Mouse (Mus musculus) hindbrain, embryonic 16.5 days (tissue): ENCODE results near the gene Tmem30b. TPM values are rescaled to one million over a fixed set of nuclear protein-coding genes. Genes with fewer than 3 reads are reported as not detected.
A peak's percentile ranks its signal among the peaks of the same experiment; 100 is the strongest.
"Not testable (repeated sequence)": the region's sequence is repeated elsewhere in the genome, so short reads cannot be mapped to it uniquely, and the experiment has no call there.

Experiments used
- ATAC-seq: fragments of 200-750 bp; cut with Nextera tagmentation; 2 replicates; pipeline ENCODE4 v1.8.0; 2017; ENCODE audit warnings: moderate TSS enrichment, moderate library complexity
- H3K27ac ChIP-seq: fragments of 300-500 bp; sonication (generic); 2 replicates; pipeline ENCODE4 v1.5.1; 2014; ENCODE audit warnings: low read depth, mild to moderate bottlenecking, control low read depth, low read length, moderate library complexity
- H3K27me3 ChIP-seq: fragments of 300-500 bp; sonication (generic); replicated peaks from 2 replicates; pipeline ENCODE4 v1.6.1; 2014; ENCODE audit warnings: low read length; ENCODE audit not compliant: control insufficient read depth, insufficient read depth
- H3K36me3 ChIP-seq: fragments of 300-500 bp; sonication (generic); 2 replicates; pipeline ENCODE4 v1.6.1; 2014; ENCODE audit warnings: mild to moderate bottlenecking, low read length, moderate library complexity, mixed read lengths; ENCODE audit not compliant: control insufficient read depth, insufficient read depth
- H3K4me1 ChIP-seq: fragments of 300-500 bp; sonication (generic); 2 replicates; pipeline ENCODE4 v1.6.1; 2014; ENCODE audit warnings: low read depth, low read length; ENCODE audit not compliant: control insufficient read depth, insufficient read depth
- H3K4me2 ChIP-seq: fragments of 300-500 bp; sonication (generic); 2 replicates; pipeline ENCODE4 v1.6.1; 2014; ENCODE audit warnings: mild to moderate bottlenecking, low read length, control low read depth, moderate library complexity
- H3K4me3 ChIP-seq: fragments of 300-500 bp; sonication (generic); 2 replicates; pipeline ENCODE4 v1.5.1; 2014; ENCODE audit warnings: mild to moderate bottlenecking, low read length, control low read depth, moderate library complexity
- H3K9ac ChIP-seq: fragments of 300-500 bp; sonication (generic); 2 replicates; pipeline ENCODE4 v1.6.1; 2014; ENCODE audit warnings: low read depth, mild to moderate bottlenecking, control low read depth, low read length, moderate library complexity
- H3K9me3 ChIP-seq: fragments of 300-500 bp; sonication (generic); 2 replicates; pipeline ENCODE4 v1.6.1; 2014; ENCODE audit warnings: mild to moderate bottlenecking, low read length, moderate library complexity; ENCODE audit not compliant: control insufficient read depth
- WGBS: fragments of 180-500 bp; shearing (Covaris S2); extraction: QIAGEN DNeasy Blood & Tissue Kit; methylation state at CpG from one replicate; pipeline ENCODE4 v1.1.7; 2014; 5-methylcytosine and 5-hydroxymethylcytosine counted together
- polyA plus RNA-seq: library from polyadenylated mRNA; unstranded; fragments of >200 nt; fragmentation: Nextera tagmentation; extraction: Ambion mirVana; gene quantifications from 2 replicates; pipeline ENCODE4 v1.2.1, GENCODE M21; 2015

The Tmem30b gene
- polyA plus RNA-seq, 1 experiment from 2014 or later: 0.21 TPM

- H3K4me3 ChIP-seq: no peak overlapping the region
Observed at GRCm38 (mm10) chr12:73529131-73529530, 17.1 kb downstream of the Tmem30b start.

GRCm38 (mm10) chr12:73528142-73528541, 18.1 kb downstream of the Tmem30b start:
- H3K4me1 ChIP-seq, ATAC-seq, H3K27me3 ChIP-seq, H3K36me3 ChIP-seq, H3K9me3 ChIP-seq, H3K9ac ChIP-seq, H3K4me3 ChIP-seq, H3K27ac ChIP-seq, H3K4me2 ChIP-seq: not testable (repeated sequence)
- WGBS: 94% methylated on average over 1 of the region's 1 CpGs

More at GRCm38 (mm10) chr12:73529131-73529530, 17.1 kb downstream of the Tmem30b start:
- Histone ChIP-seq H3K27me3 (no peaks in the 10 kb centered on the region; the same call in 1 of the 2 replicates), H3K36me3 (no peaks in the 10 kb centered on the region), H3K9me3 (no peaks in the 10 kb centered on the region), H3K9ac (no peak overlapping the region), H3K4me2 (no peak overlapping the region), H3K27ac (no peak overlapping the region), H3K4me1 (no peaks in the 10 kb centered on the region)
- 59% methylated on average over 9 of the region's 9 CpGs for WGBS
- no peak for ATAC-seq

- Histone ChIP-seq H3K27ac (no peak overlapping the region), H3K27me3 (no peaks in the 10 kb centered on the region; the same call in 1 of the 2 replicates), H3K4me3 (no peak overlapping the region), H3K4me1 (no peaks in the 10 kb centered on the region), H3K36me3 (no peaks in the 10 kb centered on the region), H3K9ac (no peak overlapping the region), H3K4me2 (no peak overlapping the region), H3K9me3 (no peaks in the 10 kb centered on the region)
- WGBS: 55% methylated on average over 8 of the region's 8 CpGs
- ATAC-seq: no peak
Observed at GRCm38 (mm10) chr12:73525254-73525885, 20.8 kb downstream of the Tmem30b start.

- no peak for ATAC-seq
- Histone ChIP-seq H3K9me3 (no peaks in the 10 kb centered on the region), H3K4me3 (no peak overlapping the region), H3K36me3 (no peaks in the 10 kb centered on the region), H3K4me2 (no peak overlapping the region), H3K9ac (no peak overlapping the region), H3K27me3 (no peaks in the 10 kb centered on the region), H3K27ac (no peak overlapping the region), H3K4me1 (no peaks in the 10 kb centered on the region)
- 77% methylated on average over 12 of the region's 12 CpGs for WGBS
Observed at GRCm38 (mm10) chr12:73523066-73523465, 23.1 kb downstream of the Tmem30b start.

GRCm38 (mm10) chr12:73521944-73522343, 24.2 kb downstream of the Tmem30b start:
- no peak overlapping the region for H3K4me2 ChIP-seq
- no peak for ATAC-seq
- no peaks in the 10 kb centered on the region for H3K27me3 ChIP-seq
- no peak overlapping the region for H3K9ac ChIP-seq
- WGBS: 69% methylated on average over 3 of the region's 3 CpGs
- no peaks in the 10 kb centered on the region for H3K9me3 ChIP-seq
- H3K4me3 ChIP-seq: no peak overlapping the region
- no peak overlapping the region for H3K27ac ChIP-seq
- no peaks in the 10 kb centered on the region for H3K36me3 ChIP-seq
- no peaks in the 10 kb centered on the region for H3K4me1 ChIP-seq

GRCm38 (mm10) chr12:73521238-73521841, 24.9 kb downstream of the Tmem30b start:
- Histone ChIP-seq H3K9ac (no peak overlapping the region), H3K36me3 (no peaks in the 10 kb centered on the region), H3K4me2 (no peak overlapping the region), H3K9me3 (no peaks in the 10 kb centered on the region), H3K4me3 (no peak overlapping the region), H3K4me1 (no peaks in the 10 kb centered on the region), H3K27me3 (no peaks in the 10 kb centered on the region), H3K27ac (no peak overlapping the region)
- ATAC-seq: no peak
- 65% methylated on average over 15 of the region's 15 CpGs for WGBS

GRCm38 (mm10) chr12:73517768-73518167, 28.4 kb downstream of the Tmem30b start:
- 72% methylated on average over 12 of the region's 12 CpGs for WGBS
- H3K9ac ChIP-seq: no peak overlapping the region
- H3K4me1 ChIP-seq: no peaks in the 10 kb centered on the region
- no peak overlapping the region for H3K4me3 ChIP-seq
- H3K36me3 ChIP-seq: no peaks in the 10 kb centered on the region
- no peaks in the 10 kb centered on the region for H3K27me3 ChIP-seq
- H3K9me3 ChIP-seq: no peaks in the 10 kb centered on the region
- no peak overlapping the region for H3K4me2 ChIP-seq
- H3K27ac ChIP-seq: no peak overlapping the region
- ATAC-seq: no peak

GRCm38 (mm10) chr12:73517022-73517709, 29.0 kb downstream of the Tmem30b start:
- Histone ChIP-seq H3K4me1 (no peaks in the 10 kb centered on the region), H3K9me3 (no peaks in the 10 kb centered on the region), H3K27ac (no peak overlapping the region), H3K4me2 (peak overlapping the region; percentile 24), H3K36me3 (no peaks in the 10 kb centered on the region), H3K27me3 (no peaks in the 10 kb centered on the region), H3K4me3 (no peak overlapping the region), H3K9ac (no peak overlapping the region)
- ATAC-seq: peak; percentile 80
- whole genome bisulfite sequencing: 39% methylated on average over 15 of the region's 15 CpGs

GRCm38 (mm10) chr12:73516516-73516915, 29.7 kb downstream of the Tmem30b start:
- H3K9ac ChIP-seq: no peak overlapping the region
- 87% methylated on average over 8 of the region's 8 CpGs for WGBS
- no peak for ATAC-seq
- no peaks in the 10 kb centered on the region for H3K27me3 ChIP-seq
- no peak overlapping the region for H3K4me2 ChIP-seq
- no peaks in the 10 kb centered on the region for H3K4me1 ChIP-seq
- no peak overlapping the region for H3K4me3 ChIP-seq
- no peaks in the 10 kb centered on the region for H3K36me3 ChIP-seq
- H3K9me3 ChIP-seq: no peaks in the 10 kb centered on the region
- no peak overlapping the region for H3K27ac ChIP-seq
